Mouse (Mus musculus): ENCODE results near the gene Parp6. TPM values are rescaled to one million over a fixed set of nuclear protein-coding genes. Genes with fewer than 3 reads are reported as not detected.

Gene Parp6
- polyA plus RNA-seq, 1 experiment from 2014 or later, result 14.3 TPM

DNA sequence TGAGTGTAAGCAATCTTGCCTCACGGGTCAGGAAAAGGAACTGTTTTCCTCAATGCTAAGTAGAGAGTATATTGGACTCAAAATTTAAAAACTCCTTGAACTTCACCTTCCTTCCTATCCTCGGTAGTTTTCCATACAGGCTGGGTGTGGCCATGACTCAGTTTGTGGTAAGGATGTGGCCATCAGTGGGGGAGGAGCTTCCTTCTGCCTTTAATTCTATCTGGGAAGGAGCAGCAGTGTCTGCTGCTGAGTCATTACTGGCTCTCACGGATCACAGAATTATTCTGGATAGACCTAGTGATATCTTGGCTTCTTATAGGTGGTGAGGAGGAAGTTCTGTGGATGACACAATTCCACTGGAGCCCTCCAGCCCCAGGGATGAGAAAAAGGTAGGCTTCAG is 36.3 kb downstream of the Parp6 start:
- ATAC-seq, result no peak
- H3K4me3 ChIP-seq (ENCODE audit: low read depth, low read length), result no peak overlapping the region
- TF ChIP-seq CTCF (IDR thresholded peaks at IDR 0.05; ENCODE audit: low read depth), result no peak
- no peak overlapping the region for H3K27ac ChIP-seq (ENCODE audit: low read depth, low read length)
- H3K4me1 ChIP-seq (replicated peaks; ENCODE audit: control insufficient read depth, insufficient read depth, low read length), result peaks cover 14% of the 10 kb centered on the region; the same call in 1 of the 2 replicates
- no peak overlapping the region for H3K9ac ChIP-seq (ENCODE audit: low read depth, low read length)
- 20% methylated on average over 3 of the region's 3 CpGs for WGBS
- H3K27me3 ChIP-seq (replicated peaks; ENCODE audit: control insufficient read depth, insufficient read depth, low read length), result no peaks in the 10 kb centered on the region
- no peaks in the 10 kb centered on the region for H3K9me3 ChIP-seq (ENCODE audit: control insufficient read depth)
- H3K36me3 ChIP-seq (ENCODE audit: control insufficient read depth, insufficient read depth), result peaks cover 21% of the 10 kb centered on the region
- no peak overlapping the region for H3K4me2 ChIP-seq (replicated peaks; ENCODE audit: low read depth)

DNA sequence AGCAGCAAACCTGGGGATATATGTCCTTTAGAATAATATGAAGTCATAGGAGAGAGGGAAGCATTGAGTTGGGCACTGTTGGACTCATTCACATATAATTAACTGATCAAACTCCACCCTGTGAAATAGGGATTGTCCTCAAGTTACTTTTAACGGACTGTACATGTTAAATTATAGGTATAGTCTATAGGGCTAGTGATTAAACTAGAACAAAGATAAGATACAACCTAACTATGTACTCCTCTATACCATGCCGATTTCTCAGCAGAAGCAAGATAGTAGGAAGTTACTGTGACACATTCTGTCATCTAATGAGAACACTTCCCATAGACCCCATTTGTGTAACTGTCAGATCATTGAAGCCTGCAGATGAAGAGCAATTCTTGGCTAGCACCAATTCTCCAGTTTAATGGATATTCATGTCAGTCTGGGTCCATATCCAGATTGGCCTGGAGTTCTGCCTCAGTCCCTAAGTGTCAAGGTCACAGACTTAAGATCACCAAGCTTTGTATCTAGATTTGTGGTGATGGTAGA is 37.4 kb downstream of the Parp6 start:
- Histone ChIP-seq H3K27me3 (replicated peaks; ENCODE audit: control insufficient read depth, insufficient read depth, low read length) (no peaks in the 10 kb centered on the region), H3K4me1 (replicated peaks; ENCODE audit: control insufficient read depth, insufficient read depth, low read length) (peaks cover 19% of the 10 kb centered on the region; the same call in 1 of the 2 replicates), H3K9ac (ENCODE audit: low read depth, low read length) (no peak overlapping the region), H3K27ac (ENCODE audit: low read depth, low read length) (no peak overlapping the region), H3K9me3 (ENCODE audit: control insufficient read depth) (no peaks in the 10 kb centered on the region), H3K4me2 (replicated peaks; ENCODE audit: low read depth) (no peak overlapping the region), H3K36me3 (ENCODE audit: control insufficient read depth, insufficient read depth) (peaks cover 14% of the 10 kb centered on the region), H3K4me3 (ENCODE audit: low read depth, low read length) (no peak overlapping the region)
- ATAC-seq, result no peak
- WGBS, result 45% methylated on average over 2 of the region's 2 CpGs
- no peak for TF ChIP-seq CTCF (IDR thresholded peaks at IDR 0.05; ENCODE audit: low read depth)

DNA sequence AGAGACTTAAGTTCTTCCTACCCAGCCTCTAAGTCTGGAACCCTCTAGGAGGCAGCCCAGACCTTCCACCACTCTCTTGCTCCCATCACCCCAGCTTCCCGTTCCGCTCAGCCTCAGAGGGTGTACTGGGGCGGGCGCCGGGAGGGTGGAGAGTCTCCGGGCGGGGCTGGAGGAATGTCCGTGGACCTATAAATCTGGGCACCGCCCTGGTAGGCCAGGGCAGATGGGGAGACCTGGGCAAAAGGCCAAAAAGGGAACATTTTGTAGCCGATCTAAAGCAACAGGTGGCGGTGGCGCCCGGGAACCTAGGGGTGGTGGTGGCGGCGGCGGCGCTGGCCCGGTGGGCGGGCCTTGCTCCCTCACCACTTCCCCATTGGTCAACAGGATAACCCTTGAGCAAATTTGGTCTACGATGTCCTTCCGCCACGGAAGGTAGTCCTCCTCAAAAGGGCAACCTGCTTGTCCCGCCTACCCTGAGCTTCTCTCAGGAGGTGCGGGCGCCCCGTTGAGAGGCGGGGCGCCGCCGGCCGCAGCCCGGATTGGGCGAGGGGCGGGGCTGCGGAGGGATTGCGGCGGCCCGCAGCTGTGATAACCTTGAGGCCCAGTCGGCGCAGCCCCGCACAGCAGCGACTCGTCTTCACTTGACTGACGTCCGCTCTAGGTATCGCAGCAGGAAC is 39.0 kb downstream of the Parp6 start, which contains the start of gene Pkm:
TSS of gene Pkm (plus strand) at position 411 of the 677 bp plus-strand sequence.
- H3K36me3 ChIP-seq (ENCODE audit: control insufficient read depth, insufficient read depth), result peaks cover 4% of the 10 kb centered on the region; the same call in 1 of the 2 replicates
- H3K9ac ChIP-seq (ENCODE audit: low read depth, low read length), result peak within 1 kb of the TSS; percentile 69
- peak; percentile 45 for TF ChIP-seq CTCF (IDR thresholded peaks at IDR 0.05; ENCODE audit: low read depth)
- WGBS, result 2% methylated on average over 41 of the region's 46 CpGs
- peak; percentile 91 for ATAC-seq
- peak within 1 kb of the TSS; percentile 78 for H3K4me2 ChIP-seq (replicated peaks; ENCODE audit: low read depth)
- H3K9me3 ChIP-seq (ENCODE audit: control insufficient read depth), result no peaks in the 10 kb centered on the region
- H3K27me3 ChIP-seq (replicated peaks; ENCODE audit: control insufficient read depth, insufficient read depth, low read length), result no peaks in the 10 kb centered on the region
- H3K4me1 ChIP-seq (replicated peaks; ENCODE audit: control insufficient read depth, insufficient read depth, low read length), result peaks cover 24% of the 10 kb centered on the region; the same call in 1 of the 2 replicates
- H3K27ac ChIP-seq (ENCODE audit: low read depth, low read length), result peak within 1 kb of the TSS; percentile 85
- peak within 1 kb of the TSS; percentile 72 for H3K4me3 ChIP-seq (ENCODE audit: low read depth, low read length)

DNA sequence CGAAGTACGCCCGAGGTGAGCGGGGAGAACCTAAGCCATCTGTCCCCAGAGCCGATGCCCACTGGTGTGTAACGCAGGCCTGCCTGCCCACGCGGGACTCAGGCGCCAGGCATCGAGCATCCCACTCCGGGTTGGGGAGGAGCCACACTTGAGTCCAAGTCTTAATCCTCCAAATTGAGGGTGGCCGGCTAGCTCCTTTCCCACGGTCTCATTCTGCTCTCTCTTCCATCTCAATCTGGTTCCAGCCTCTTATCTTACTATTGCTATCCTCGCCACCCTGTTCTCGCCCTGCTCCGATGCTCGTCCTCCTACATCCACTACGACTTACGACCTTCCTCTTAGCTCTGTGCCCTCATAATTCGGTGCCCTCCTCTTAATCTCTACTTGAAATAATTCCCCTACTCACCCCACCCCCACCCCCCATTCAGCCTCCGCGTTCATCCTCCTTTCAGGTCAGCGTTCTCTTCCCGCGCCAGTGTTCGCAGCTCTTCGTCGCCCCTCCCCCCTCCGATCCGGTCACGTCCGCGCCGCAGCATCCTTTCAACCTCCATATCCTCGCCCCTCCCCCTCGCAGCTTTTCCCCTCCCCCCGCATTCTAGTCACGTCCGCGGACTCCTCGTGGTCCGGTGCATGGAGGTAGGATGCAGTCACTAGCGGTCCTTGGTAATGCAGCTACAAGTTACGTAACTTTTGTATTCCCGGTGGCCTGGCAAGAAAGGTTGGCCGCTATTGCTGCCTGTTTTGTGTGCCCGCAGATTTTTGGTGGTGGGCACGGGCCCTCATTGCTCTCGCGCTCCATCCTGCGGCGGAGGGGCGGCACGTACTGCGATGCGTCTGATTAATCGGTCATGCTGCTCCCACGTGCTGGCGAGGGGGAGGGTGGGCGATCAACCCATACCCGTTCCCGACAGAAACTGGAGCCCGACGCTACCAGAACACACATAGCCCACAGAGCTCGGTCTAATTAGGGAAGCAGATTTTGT is 39.8 kb downstream of the Parp6 start:
- WGBS, result under 1% methylated on average over 65 of the region's 65 CpGs
- H3K4me1 ChIP-seq (replicated peaks; ENCODE audit: control insufficient read depth, insufficient read depth, low read length), result peaks cover 28% of the 10 kb centered on the region
- TF ChIP-seq CTCF (IDR thresholded peaks at IDR 0.05; ENCODE audit: low read depth), result peak; percentile 71
- peak overlapping the region; percentile 69 for H3K9ac ChIP-seq (ENCODE audit: low read depth, low read length)
- H3K9me3 ChIP-seq (ENCODE audit: control insufficient read depth), result no peaks in the 10 kb centered on the region
- H3K27me3 ChIP-seq (replicated peaks; ENCODE audit: control insufficient read depth, insufficient read depth, low read length), result no peaks in the 10 kb centered on the region
- peak overlapping the region; percentile 72 for H3K4me3 ChIP-seq (ENCODE audit: low read depth, low read length)
- peaks cover 4% of the 10 kb centered on the region; the same call in 1 of the 2 replicates for H3K36me3 ChIP-seq (ENCODE audit: control insufficient read depth, insufficient read depth)
- H3K4me2 ChIP-seq (replicated peaks; ENCODE audit: low read depth), result peak overlapping the region; percentile 78
- no peak; the same call in 1 of the 2 replicates for ATAC-seq
- H3K27ac ChIP-seq (ENCODE audit: low read depth, low read length), result peak overlapping the region; percentile 85

DNA sequence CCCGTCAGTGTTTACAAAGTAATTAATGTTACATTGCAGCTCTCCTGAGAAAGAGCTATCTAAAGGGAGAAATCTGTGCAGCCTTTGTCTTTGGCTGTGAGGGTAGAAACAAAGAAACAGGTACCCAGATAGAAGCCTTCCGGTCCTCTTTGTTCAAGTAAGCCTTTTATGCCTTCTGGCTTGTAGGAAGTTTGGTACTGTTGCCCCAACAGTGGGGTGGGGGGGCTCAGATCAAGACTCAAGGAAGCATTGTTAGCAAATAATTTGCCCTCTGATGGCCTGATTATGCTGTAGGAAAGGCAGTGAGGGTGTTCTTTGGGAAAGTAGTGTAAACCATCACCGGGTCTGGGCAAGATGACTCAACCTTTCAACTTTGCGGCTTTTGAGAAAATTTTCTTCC is 41.1 kb downstream of the Parp6 start:
- H3K4me1 ChIP-seq (replicated peaks; ENCODE audit: control insufficient read depth, insufficient read depth, low read length), result peaks cover 27% of the 10 kb centered on the region

More for the DNA sequence above, 41.1 kb downstream of the Parp6 start:
- Histone ChIP-seq H3K27me3 (replicated peaks; ENCODE audit: control insufficient read depth, insufficient read depth, low read length) (no peaks in the 10 kb centered on the region), H3K4me3 (ENCODE audit: low read depth, low read length) (peak overlapping the region; percentile 72; the same call in 1 of the 2 replicates), H3K4me2 (replicated peaks; ENCODE audit: low read depth) (peak overlapping the region; percentile 78), H3K9ac (ENCODE audit: low read depth, low read length) (no peak overlapping the region), H3K36me3 (ENCODE audit: control insufficient read depth, insufficient read depth) (peaks cover 4% of the 10 kb centered on the region; the same call in 1 of the 2 replicates), H3K9me3 (ENCODE audit: control insufficient read depth) (no peaks in the 10 kb centered on the region), H3K27ac (ENCODE audit: low read depth, low read length) (no peak overlapping the region)
- TF ChIP-seq CTCF (IDR thresholded peaks at IDR 0.05; ENCODE audit: low read depth), result no peak
- ATAC-seq, result no peak
- WGBS, result 10% methylated on average over 4 of the region's 4 CpGs
